Mouse (Mus musculus) T-helper 17 cell (primary cell): Measurements from ENCODE around the gene Anapc5.

Experiments used
- in situ Hi-C, 2 experiments: fragments of 300-600 bp; cut with MboI, MseI; formaldehyde crosslinking; loops; 1 replicate in 1 of 2; 2 replicates in 1 of 2; pipeline ENCODE4 v1.15.1; 2025; ENCODE audit warnings: high pct_unique_total_duplicates in 2 of 2

The Anapc5 gene

GRCm38 (mm10) chr5:122769101-122769568 is 52.0 kb downstream of the Anapc5 start:
- in situ Hi-C loops = no loop called here

- in situ Hi-C loops = no loop called here
Measured at GRCm38 (mm10) chr5:122767283-122767682, 53.9 kb downstream of the Anapc5 start.

DNA sequence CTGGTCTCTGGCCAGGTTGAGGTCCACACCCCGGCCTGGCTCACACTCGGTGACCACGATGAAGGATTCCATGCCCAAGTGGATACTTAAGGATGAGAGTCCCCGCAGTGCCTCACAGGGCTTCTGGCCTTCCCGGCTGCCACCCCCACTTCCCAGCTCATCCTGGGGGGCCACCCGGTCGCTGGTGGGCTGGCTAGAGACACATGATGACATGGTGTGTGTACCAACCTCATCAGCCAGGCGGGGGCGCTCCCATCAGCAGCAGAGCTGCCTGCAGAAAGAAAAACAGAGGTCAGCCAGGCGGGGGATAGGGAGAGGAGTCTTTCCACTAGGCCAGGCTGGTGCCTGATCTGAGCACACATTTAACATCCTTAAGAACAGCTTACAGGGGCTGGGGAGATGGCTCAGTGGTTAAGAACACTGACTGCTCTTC is 57.1 kb downstream of the Anapc5 start:
- in situ Hi-C loops = no loop called here

DNA sequence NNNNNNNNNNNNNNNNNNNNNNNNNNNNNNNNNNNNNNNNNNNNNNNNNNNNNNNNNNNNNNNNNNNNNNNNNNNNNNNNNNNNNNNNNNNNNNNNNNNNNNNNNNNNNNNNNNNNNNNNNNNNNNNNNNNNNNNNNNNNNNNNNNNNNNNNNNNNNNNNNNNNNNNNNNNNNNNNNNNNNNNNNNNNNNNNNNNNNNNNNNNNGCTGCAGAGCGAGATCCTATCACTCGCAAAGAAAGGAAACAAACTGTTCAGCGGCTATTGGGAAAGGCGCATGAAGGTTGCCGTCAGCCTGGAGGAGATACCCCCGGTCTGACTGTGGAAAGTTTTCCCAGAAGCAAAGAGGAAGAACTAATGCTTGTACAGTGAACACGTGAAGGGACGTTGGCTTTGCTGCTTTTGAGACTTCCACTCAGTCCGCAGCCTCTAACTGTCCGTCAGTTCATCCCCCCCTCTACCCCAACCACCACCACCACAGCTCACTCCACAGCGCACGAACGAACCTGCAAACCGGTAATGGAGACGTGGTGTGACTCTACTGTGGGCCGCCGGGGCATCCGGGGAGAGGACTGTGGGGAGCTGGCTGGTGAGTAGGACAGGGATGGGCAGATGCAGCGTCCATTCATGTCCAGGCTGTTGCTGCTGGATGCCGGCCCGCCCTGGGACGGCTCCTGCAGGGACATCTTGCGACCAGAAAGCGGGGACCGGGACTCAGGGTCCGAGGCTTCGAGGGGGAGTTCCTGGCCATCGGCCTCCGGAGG is 57.7 kb downstream of the Anapc5 start:
- in situ Hi-C loops = no loop called here

DNA sequence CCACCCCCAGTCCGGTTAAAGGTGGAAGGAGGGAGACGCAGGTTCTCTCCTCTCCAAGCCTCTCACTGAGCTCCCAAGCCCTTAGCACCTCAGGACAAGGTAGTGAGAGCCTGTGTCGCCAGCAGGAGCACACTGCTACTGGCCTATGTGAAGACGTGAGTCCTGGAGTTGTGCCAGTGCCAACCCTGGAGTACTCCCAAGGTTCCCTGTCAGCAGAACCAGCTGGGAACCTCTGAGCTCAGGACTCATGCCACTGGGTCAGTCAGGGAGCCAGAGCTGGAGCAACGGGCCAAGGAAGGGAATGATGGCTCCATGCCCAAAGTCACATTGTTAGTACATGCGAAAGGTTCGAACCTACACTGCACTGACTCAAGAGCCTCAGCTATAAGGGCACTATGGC is 64.5 kb downstream of the Anapc5 start:
- in situ Hi-C loops = no loop called here

- in situ Hi-C loops = no loop called here
Measured at GRCm38 (mm10) chr5:122756144-122756543, 65.0 kb downstream of the Anapc5 start.

GRCm38 (mm10) chr5:122755620-122756019 is 65.5 kb downstream of the Anapc5 start:
- in situ Hi-C loops = no loop called here

- in situ Hi-C loops = no loop called here
Measured at GRCm38 (mm10) chr5:122754477-122754876, 66.7 kb downstream of the Anapc5 start.

DNA sequence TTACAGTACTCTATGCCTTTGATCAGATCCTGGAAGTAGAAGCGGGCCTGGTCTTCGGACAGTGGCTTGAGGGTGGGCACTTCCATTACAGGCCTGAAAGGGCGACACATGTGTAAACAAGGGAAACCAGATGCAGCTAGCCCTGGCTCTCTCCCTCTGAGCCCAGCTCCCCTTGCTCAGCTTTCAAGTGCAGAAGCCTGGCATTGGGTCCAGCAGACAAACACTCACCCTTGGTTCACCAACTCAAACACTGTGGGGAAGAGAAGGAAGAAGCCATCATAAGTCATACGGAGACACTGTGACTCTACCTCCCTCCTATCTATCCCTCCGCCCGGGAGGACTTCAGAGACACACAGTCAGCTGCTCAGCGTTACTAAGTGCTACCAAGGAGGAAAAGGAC is 73.2 kb downstream of the Anapc5 start:
- in situ Hi-C loops = loop anchor here in 1 of 2 experiments (10.0 kb wide), 1 partner anchor 213 kb away; no protein-coding TSS in a partner anchor

- in situ Hi-C loops = loop anchor here in 1 of 2 experiments (10.0 kb wide), 1 partner anchor 209 kb away; no protein-coding TSS in a partner anchor
Measured at GRCm38 (mm10) chr5:122743880-122744422, 77.2 kb downstream of the Anapc5 start.
